Mouse (Mus musculus) limb, embryonic 14.5 days (tissue): ENCODE results near the gene Rasip1. TPM values are rescaled to one million over a fixed set of nuclear protein-coding genes. Genes with fewer than 3 reads are reported as not detected.
A peak's percentile ranks its signal among the peaks of the same experiment; 100 is the strongest.

Experiments used
- ATAC-seq: fragments of 200-750 bp; cut with Nextera tagmentation; 2 replicates; pipeline ENCODE4 v1.8.0; 2017; ENCODE audit warnings: low read depth, moderate number of reproducible peaks, moderate TSS enrichment; ENCODE audit not compliant: low FRiP score
- DNase-seq: peaks from one replicate; pipeline ENCODE4 v3.0.0-alpha.2; 2015; ENCODE audit warnings: low spot score
- H3K27ac ChIP-seq: fragments of 300-500 bp; sonication (generic); replicated peaks from 2 replicates; pipeline ENCODE4 v1.5.1; 2014; ENCODE audit warnings: low read depth, mild to moderate bottlenecking, low read length, moderate library complexity, mixed read lengths
- H3K27me3 ChIP-seq: fragments of 300-500 bp; sonication (generic); 2 replicates; pipeline ENCODE4 v1.6.1; 2014; ENCODE audit warnings: low read length, mixed read lengths; ENCODE audit not compliant: control insufficient read depth, insufficient read depth
- H3K36me3 ChIP-seq: fragments of 300-500 bp; sonication (generic); 2 replicates; pipeline ENCODE4 v1.6.1; 2014; ENCODE audit warnings: mild to moderate bottlenecking, low read length, moderate library complexity, mixed read lengths; ENCODE audit not compliant: control insufficient read depth, insufficient read depth
- H3K4me1 ChIP-seq: fragments of 300-500 bp; sonication (generic); 2 replicates; pipeline ENCODE4 v1.6.1; 2014; ENCODE audit warnings: antibody characterized with exemption, low read length, mixed read lengths; ENCODE audit not compliant: control insufficient read depth, insufficient read depth
- H3K4me2 ChIP-seq: fragments of 300-500 bp; sonication (generic); replicated peaks from 2 replicates; pipeline ENCODE4 v1.6.1; 2014; ENCODE audit warnings: low read depth, mild to moderate bottlenecking, low read length, moderate library complexity; ENCODE audit not compliant: severe bottlenecking
- H3K4me3 ChIP-seq: fragments of 300-500 bp; sonication (generic); replicated peaks from 2 replicates; pipeline ENCODE4 v1.5.1; 2014; ENCODE audit warnings: low read length
- H3K9ac ChIP-seq: fragments of 300-500 bp; sonication (generic); 2 replicates; pipeline ENCODE4 v1.6.1; 2014; ENCODE audit warnings: mild to moderate bottlenecking, low read depth, low read length, moderate library complexity; ENCODE audit not compliant: severe bottlenecking
- H3K9me3 ChIP-seq: fragments of 300-500 bp; sonication (generic); 2 replicates; pipeline ENCODE4 v1.6.1; 2016; ENCODE audit warnings: low read length; ENCODE audit not compliant: control insufficient read depth
- POLR2A ChIP-seq: fragments of 200-500 bp; IDR thresholded peaks from 2 replicates; pipeline ENCODE4 v1.8.0; 2012; ENCODE audit warnings: inconsistent platforms, mild to moderate bottlenecking, moderate library complexity, borderline replicate concordance; ENCODE audit not compliant: insufficient read depth, insufficient read length; ENCODE audit errors: extremely low read depth
- WGBS: fragments of 180-500 bp; shearing (Covaris S2); extraction: QIAGEN DNeasy Blood & Tissue Kit; methylation state at CpG from one replicate; pipeline ENCODE4 v1.1.7; 2014; 5-methylcytosine and 5-hydroxymethylcytosine counted together
- polyA plus RNA-seq, 2 experiments: library from polyadenylated mRNA; depleted of rRNA in 1 of 2; stranded (reverse) in 1 of 2; unstranded in 1 of 2; fragments of >200 nt; fragmentation: Nextera tagmentation in 1 of 2; extraction: Ambion mirVana in 1 of 2; gene quantifications; 2 replicates each; pipeline versions ENCODE4 v1.2.1 to v1.2.3; 2012 to 2014

Gene Rasip1
- polyA plus RNA-seq, 2 experiments: 11.0 to 14.1 TPM

DNA sequence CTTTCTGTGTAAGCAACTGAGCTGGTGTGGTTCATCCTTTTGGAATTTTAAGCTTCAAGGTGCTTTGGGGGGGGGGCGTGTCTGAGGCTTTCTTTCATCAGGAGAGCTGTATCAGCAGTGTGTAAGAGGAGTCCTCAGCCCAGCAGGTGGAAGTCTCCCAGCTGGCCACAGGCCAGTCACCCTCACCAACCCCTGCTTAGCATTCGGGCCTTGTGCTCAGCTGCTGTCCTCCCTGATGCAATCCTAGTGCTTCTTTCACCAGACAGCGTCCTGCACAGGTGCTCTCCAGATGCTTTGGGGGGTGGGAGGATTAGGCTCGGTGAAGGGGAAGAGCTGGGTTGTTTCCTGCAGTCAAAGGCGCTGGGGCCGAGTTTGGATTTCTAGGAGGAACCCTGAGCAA, 11.0 kb upstream of the Rasip1 start:
- no peaks in the 10 kb centered on the region for H3K36me3 ChIP-seq
- H3K27ac ChIP-seq: no peak overlapping the region
- H3K9ac ChIP-seq: no peak overlapping the region
- peak; percentile 53 for DNase-seq
- no peak overlapping the region for H3K4me3 ChIP-seq
- TF ChIP-seq POLR2A: no peak
- no peak overlapping the region for H3K4me2 ChIP-seq
- peaks cover 23% of the 10 kb centered on the region; the same call in 1 of the 2 replicates for H3K27me3 ChIP-seq
- H3K9me3 ChIP-seq: no peaks in the 10 kb centered on the region
- ATAC-seq: peak; percentile 51
- H3K4me1 ChIP-seq: peaks cover 8% of the 10 kb centered on the region; the same call in 1 of the 2 replicates
- WGBS: 11% methylated on average over 6 of the region's 6 CpGs

DNA sequence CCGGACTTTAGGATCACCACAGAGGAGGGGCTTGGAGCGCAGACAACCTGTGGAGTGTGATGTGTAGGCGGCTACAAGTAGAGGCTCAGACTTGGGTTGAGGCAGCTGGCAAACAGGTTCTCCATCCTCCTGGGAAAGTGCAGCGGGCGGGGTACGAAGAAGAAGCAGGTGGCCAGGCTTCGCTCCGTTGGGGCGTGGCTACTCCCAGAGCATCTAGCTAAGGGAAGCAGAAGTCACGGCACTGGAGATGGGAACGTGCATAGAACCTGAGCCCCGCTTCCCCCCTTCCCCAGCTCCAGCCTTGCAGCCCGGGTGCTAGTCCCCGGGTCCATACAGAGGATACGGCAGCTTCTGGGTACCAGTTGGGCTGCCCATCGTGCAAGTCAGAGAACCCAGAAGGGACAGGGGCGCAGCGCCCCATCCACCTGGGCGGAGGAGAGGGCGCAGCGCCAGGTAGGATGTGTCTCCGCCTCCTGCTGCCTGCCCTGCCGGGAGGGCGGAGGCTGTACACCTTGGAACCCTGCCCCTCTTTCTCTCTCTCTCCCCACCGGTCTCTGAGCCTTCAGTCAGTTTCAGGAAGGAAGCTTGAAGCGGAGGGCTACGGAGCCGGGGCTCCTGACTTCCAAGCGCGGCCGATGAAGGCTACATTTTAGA, 10.1 kb upstream of the Rasip1 start, which contains the start of gene Fut1:
Gene Fut1, plus strand, starts transcription at position 248 of the 654 bp plus-strand sequence.
- peak within 1 kb of the TSS; percentile 41 for H3K9ac ChIP-seq
- H3K4me3 ChIP-seq: peak within 1 kb of the TSS; percentile 19
- peaks cover 23% of the 10 kb centered on the region; the same call in 1 of the 2 replicates for H3K27me3 ChIP-seq
- 6% methylated on average over 28 of the region's 31 CpGs for whole genome bisulfite sequencing
- H3K4me1 ChIP-seq: peaks cover 8% of the 10 kb centered on the region; the same call in 1 of the 2 replicates
- ATAC-seq (no peak), DNase-seq (peak; percentile 56)
- no peak for TF ChIP-seq POLR2A
- H3K27ac ChIP-seq: no peak within 1 kb of the TSS
- H3K4me2 ChIP-seq: peak within 1 kb of the TSS; percentile 48
- no peaks in the 10 kb centered on the region for H3K36me3 ChIP-seq
- no peaks in the 10 kb centered on the region for H3K9me3 ChIP-seq

DNA sequence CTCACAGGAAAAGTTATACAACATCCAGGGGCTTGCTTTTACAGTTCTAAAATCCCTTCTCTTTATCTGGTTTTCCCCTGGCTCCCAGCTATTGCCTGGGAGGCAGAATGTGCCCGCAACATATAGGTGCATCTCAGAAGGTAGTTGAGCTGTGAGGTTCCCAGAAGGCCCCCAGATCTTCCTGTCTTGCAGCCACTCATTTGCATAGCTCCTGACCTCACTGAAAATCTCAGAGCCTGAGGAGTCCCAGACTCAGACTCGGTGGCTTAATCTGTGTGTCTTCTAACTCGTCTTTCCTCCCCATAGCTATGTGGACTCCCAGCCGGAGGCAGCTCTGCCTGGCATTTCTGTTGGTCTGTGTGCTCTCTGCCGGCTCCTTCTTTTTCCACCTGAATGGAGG, 9.0 kb upstream of the Rasip1 start:
- Histone ChIP-seq H3K27ac (no peak overlapping the region), H3K4me2 (no peak overlapping the region), H3K4me1 (peaks cover 8% of the 10 kb centered on the region; the same call in 1 of the 2 replicates), H3K27me3 (peaks cover 23% of the 10 kb centered on the region; the same call in 1 of the 2 replicates), H3K9ac (no peak overlapping the region), H3K36me3 (no peaks in the 10 kb centered on the region), H3K4me3 (no peak overlapping the region), H3K9me3 (no peaks in the 10 kb centered on the region)
- no peak for DNase-seq
- no peak for TF ChIP-seq POLR2A
- no peak for ATAC-seq
- WGBS: 81% methylated on average over 5 of the region's 5 CpGs

DNA sequence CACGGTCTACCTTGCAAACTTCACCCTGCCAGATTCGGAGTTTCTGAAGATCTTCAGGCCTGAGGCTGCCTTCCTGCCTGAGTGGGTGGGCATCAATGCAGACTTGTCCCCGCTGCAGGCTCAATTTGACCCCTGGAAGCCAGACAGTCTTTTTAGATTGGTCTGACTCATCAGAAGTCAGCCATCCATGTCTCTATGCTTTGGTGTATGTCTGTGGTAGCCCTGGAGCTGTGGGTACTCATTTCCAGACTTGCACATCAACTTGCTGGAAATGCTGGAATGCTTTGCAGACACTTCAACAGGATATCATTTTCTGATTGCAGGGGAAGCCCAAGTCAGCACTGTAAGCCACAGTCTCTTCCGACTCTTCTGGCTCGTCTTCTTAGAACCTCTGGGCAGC, 7.7 kb upstream of the Rasip1 start:
- Histone ChIP-seq H3K9me3 (no peaks in the 10 kb centered on the region), H3K36me3 (no peaks in the 10 kb centered on the region), H3K4me2 (no peak overlapping the region), H3K4me3 (no peak overlapping the region), H3K27me3 (peaks cover 23% of the 10 kb centered on the region; the same call in 1 of the 2 replicates), H3K9ac (no peak overlapping the region), H3K4me1 (peaks cover 8% of the 10 kb centered on the region; the same call in 1 of the 2 replicates), H3K27ac (no peak overlapping the region)
- ATAC-seq (no peak), DNase-seq (no peak)
- no peak for TF ChIP-seq POLR2A
- WGBS: 90% methylated on average over 5 of the region's 5 CpGs

DNA sequence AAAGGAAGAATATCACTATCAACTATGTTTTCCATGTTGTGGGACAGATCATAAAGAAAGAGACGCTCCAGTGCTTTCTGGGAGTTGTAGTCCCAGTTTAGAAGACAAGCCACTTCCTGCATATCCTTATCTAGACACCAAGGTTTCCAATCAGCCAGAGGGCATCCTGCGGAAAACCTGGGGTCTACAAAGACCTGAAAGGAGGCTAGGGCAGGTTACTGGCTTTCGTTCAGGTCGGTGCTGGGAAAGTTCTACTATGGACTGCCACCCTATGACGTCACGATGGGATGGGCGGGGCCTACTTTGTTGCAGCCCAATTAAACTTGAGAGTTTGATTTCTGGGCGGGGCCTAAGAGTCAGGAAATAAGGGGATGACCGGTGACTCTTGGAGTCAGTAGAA, 5.8 kb upstream of the Rasip1 start, which contains the start of gene Izumo1:
Gene Izumo1, plus strand, starts transcription at position 369 of the 400 bp plus-strand sequence.
- no peak for ATAC-seq
- WGBS: 35% methylated on average over 9 of the region's 9 CpGs
- H3K4me3 ChIP-seq: no peak within 1 kb of the TSS
- H3K27me3 ChIP-seq: peaks cover 21% of the 10 kb centered on the region; the same call in 1 of the 2 replicates
- no peaks in the 10 kb centered on the region for H3K9me3 ChIP-seq
- H3K36me3 ChIP-seq: no peaks in the 10 kb centered on the region
- H3K9ac ChIP-seq: no peak within 1 kb of the TSS
- no peak within 1 kb of the TSS for H3K27ac ChIP-seq
- DNase-seq: no peak
- H3K4me2 ChIP-seq: no peak within 1 kb of the TSS
- peaks cover 1% of the 10 kb centered on the region; the same call in 1 of the 2 replicates for H3K4me1 ChIP-seq
- TF ChIP-seq POLR2A: no peak
